Mouse (Mus musculus): ENCODE data around the gene Hist1h1b.
"Not testable (repeated sequence)": the region's sequence is repeated elsewhere in the genome, so short reads cannot be mapped to it uniquely, and the experiment has no call there.

Gene Hist1h1b

GRCm38 (mm10) chr13:21779767-21780731 lies at the start of gene Hist1h1b:
Hist1h1b (minus strand) TSS chr13:21780625.
- peak; percentile 62 for DNase-seq (ENCODE audit: low read depth, low spot score)

- DNase-seq (ENCODE audit: low read depth, low spot score): no peak
Observed at GRCm38 (mm10) chr13:21828511-21828910, 48.1 kb upstream of the Hist1h1b start.

- not testable (repeated sequence) for DNase-seq (ENCODE audit: low read depth, low spot score)
Observed at GRCm38 (mm10) chr13:21820082-21820890, 39.9 kb upstream of the Hist1h1b start.

- not testable (repeated sequence) for DNase-seq (ENCODE audit: low read depth, low spot score)
Observed at GRCm38 (mm10) chr13:21812092-21812491, 31.7 kb upstream of the Hist1h1b start.

GRCm38 (mm10) chr13:21811539-21811938 lies 31.1 kb upstream of the Hist1h1b start, which contains the start of gene Hist1h4m:
Hist1h4m (plus strand) TSS chr13:21811746.
- not testable (repeated sequence) for DNase-seq (ENCODE audit: low read depth, low spot score)

- not testable (repeated sequence) for DNase-seq (ENCODE audit: low read depth, low spot score)
Observed at GRCm38 (mm10) chr13:21811074-21811473, 30.6 kb upstream of the Hist1h1b start.

- not testable (repeated sequence) for DNase-seq (ENCODE audit: low read depth, low spot score)
Observed at GRCm38 (mm10) chr13:21810073-21810472, 29.6 kb upstream of the Hist1h1b start, which contains the start of the genes Hist1h2bq and Hist1h2ao. Hist1h2bq (minus strand) TSS chr13:21810197. Hist1h2ao (plus strand) TSS chr13:21810465.

- DNase-seq (ENCODE audit: low read depth, low spot score): not testable (repeated sequence)
Observed at GRCm38 (mm10) chr13:21803058-21803457, 22.6 kb upstream of the Hist1h1b start.

GRCm38 (mm10) chr13:21797163-21797562 lies 16.7 kb upstream of the Hist1h1b start:
- DNase-seq (ENCODE audit: low read depth, low spot score): not testable (repeated sequence)

GRCm38 (mm10) chr13:21795584-21795983 lies 15.2 kb upstream of the Hist1h1b start:
- no peak for DNase-seq (ENCODE audit: low read depth, low spot score)

- no peak for DNase-seq (ENCODE audit: low read depth, low spot score)
Observed at GRCm38 (mm10) chr13:21790601-21791283, 10.3 kb upstream of the Hist1h1b start.

GRCm38 (mm10) chr13:21789925-21790324 lies 9.5 kb upstream of the Hist1h1b start:
- no peak for DNase-seq (ENCODE audit: low read depth, low spot score)

GRCm38 (mm10) chr13:21787760-21788593 lies 7.6 kb upstream of the Hist1h1b start:
- DNase-seq (ENCODE audit: low read depth, low spot score): no peak

- peak; percentile 92 for DNase-seq (ENCODE audit: low read depth, low spot score)
Observed at GRCm38 (mm10) chr13:21786899-21787629, 6.6 kb upstream of the Hist1h1b start, which contains the start of the genes Hist1h2an and Hist1h2bp. Hist1h2an (minus strand) TSS chr13:21787218. Hist1h2bp (plus strand) TSS chr13:21787461.

- DNase-seq (ENCODE audit: low read depth, low spot score): peak; percentile 25
Observed at GRCm38 (mm10) chr13:21786189-21786898, 5.9 kb upstream of the Hist1h1b start.

- DNase-seq (ENCODE audit: low read depth, low spot score): no peak
Observed at GRCm38 (mm10) chr13:21784311-21784710, 3.9 kb upstream of the Hist1h1b start.

GRCm38 (mm10) chr13:21783734-21784161 lies 3.3 kb upstream of the Hist1h1b start:
- peak; percentile 68 for DNase-seq (ENCODE audit: low read depth, low spot score)

GRCm38 (mm10) chr13:21783255-21783617 lies 2.8 kb upstream of the Hist1h1b start, which contains the start of gene Hist1h3i:
Hist1h3i (minus strand) TSS chr13:21783370.
- DNase-seq (ENCODE audit: low read depth, low spot score): peak; percentile 86

All from CD4-positive, CD25-positive, alpha-beta regulatory T cell, adult 2 months (primary cell).